Mouse (Mus musculus) brain, embryonic 14.5 days (tissue): ENCODE results near the gene Zzz3.

Experiments
- CTCF ChIP-seq: fragments of 200-500 bp; IDR thresholded peaks from 2 replicates; pipeline ENCODE4 v1.5.1; 2012; ENCODE audit warnings: inconsistent platforms, mild to moderate bottlenecking, moderate library complexity, borderline replicate concordance; ENCODE audit not compliant: insufficient read depth, insufficient read length; ENCODE audit errors: extremely low read depth
- POLR2A ChIP-seq: fragments of 200-500 bp; IDR thresholded peaks from 2 replicates; pipeline ENCODE4 v1.6.1; 2012; ENCODE audit warnings: mild to moderate bottlenecking, inconsistent platforms, borderline replicate concordance; ENCODE audit not compliant: poor library complexity, insufficient read depth, insufficient read length, severe bottlenecking; ENCODE audit errors: extremely low read depth

DNA sequence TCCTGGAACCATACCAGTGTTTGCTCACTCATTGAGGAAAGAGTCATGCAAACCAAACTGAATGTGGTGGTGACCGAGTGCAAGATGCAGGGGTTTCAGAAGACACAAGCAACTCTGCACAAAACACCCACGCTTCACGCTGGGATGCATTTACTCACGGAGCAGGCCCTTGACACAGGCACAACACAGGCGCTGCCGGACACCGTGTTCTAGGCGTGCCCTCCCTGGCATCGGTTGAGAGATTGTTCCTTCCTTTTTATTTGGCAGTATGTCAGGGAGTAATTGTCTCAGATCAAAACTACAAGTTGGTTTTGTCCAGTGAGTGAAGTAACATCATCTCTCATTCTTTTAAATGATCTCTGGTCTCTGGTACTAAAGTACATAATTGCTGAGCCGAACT, 67.6 kb downstream of the Zzz3 start:
- TF ChIP-seq CTCF = no peak
- TF ChIP-seq POLR2A = no peak
